Mouse (Mus musculus) brain, embryonic 14.5 days (tissue): ENCODE measurements at regions not wholly inside any gene's neighbourhood (a gene's known extent, or its start where the extent isn't known, plus 50 kb on each side); places are given as distances from the start of the nearest gene placed in this dataset.

ENCODE experiments used
- CTCF ChIP-seq: fragments of 200-500 bp; IDR thresholded peaks from 2 replicates; pipeline ENCODE4 v1.5.1; 2012; ENCODE audit warnings: inconsistent platforms, mild to moderate bottlenecking, moderate library complexity, borderline replicate concordance; ENCODE audit not compliant: insufficient read depth, insufficient read length; ENCODE audit errors: extremely low read depth
- POLR2A ChIP-seq: fragments of 200-500 bp; IDR thresholded peaks from 2 replicates; pipeline ENCODE4 v1.6.1; 2012; ENCODE audit warnings: mild to moderate bottlenecking, inconsistent platforms, borderline replicate concordance; ENCODE audit not compliant: poor library complexity, insufficient read depth, insufficient read length, severe bottlenecking; ENCODE audit errors: extremely low read depth

DNA sequence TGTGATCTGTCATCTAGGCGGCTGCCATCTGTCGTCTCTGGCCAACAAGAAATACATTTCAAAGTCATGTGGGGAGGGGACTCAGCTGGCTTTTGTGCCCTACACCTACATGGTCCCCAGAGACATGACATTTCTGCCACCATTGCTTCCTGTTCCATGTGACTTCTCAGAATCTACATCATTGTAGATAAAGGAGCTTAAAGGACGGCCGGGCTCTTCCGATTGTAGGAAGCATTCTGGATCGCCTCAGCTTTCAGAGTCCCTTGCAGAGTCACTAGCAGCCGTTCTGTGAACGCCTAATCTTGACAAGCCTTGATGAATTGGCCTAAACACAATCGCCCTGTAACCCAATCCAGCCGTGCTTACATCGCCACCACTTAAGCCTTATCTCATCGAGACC, 587.6 kb downstream of the Vrk1 start:
- no peak for TF ChIP-seq POLR2A
- TF ChIP-seq CTCF: no peak
